Mouse (Mus musculus) testis, adult 2 months (tissue): ENCODE data around the gene Ostm1.

Source experiments
- CTCF ChIP-seq: fragments of 200-500 bp; IDR thresholded peaks from 2 replicates; pipeline ENCODE4 v1.5.1; 2012; ENCODE audit warnings: low read depth, mild to moderate bottlenecking, inconsistent platforms, low read length, moderate library complexity; ENCODE audit not compliant: control insufficient read depth, insufficient read depth, insufficient replicate concordance
- POLR2A ChIP-seq: fragments of 200-500 bp; IDR thresholded peaks from 2 replicates; pipeline ENCODE4 v1.6.1; 2012; ENCODE audit warnings: low read depth, mild to moderate bottlenecking, inconsistent platforms, low read length, moderate library complexity; ENCODE audit not compliant: control insufficient read depth

DNA sequence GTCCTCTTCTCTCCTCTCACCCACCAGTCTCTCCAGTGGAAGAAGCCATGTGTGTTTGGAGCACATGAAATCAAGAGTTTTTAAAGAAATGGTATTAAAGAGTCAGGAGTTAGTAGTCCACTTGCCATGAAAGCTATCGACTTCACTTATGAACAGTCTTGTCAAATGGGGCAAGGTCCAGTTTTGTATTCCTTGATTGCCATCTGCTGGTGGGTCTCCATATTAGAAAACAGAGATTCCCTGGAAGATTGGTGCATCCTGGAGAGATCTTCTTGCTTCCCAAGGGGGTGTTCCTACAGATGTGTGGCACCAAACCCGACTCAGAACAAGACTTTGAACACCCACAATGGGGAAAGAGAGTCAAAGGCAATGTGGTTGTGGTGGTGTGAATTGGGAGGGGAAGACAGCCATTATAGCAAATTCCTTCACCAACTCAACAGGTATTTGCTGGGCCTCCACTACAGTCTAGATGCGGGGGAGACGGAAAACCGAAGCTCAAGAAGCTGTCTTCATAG is 151.0 kb downstream of the Ostm1 start:
- TF ChIP-seq CTCF (no peak), POLR2A (no peak)
